Mouse (Mus musculus) embryonic fibroblast, embryonic 13.5 days (primary cell): ENCODE measurements around the gene Osbpl6.

ENCODE experiments used
- CTCF ChIP-seq: IDR thresholded peaks from 2 replicates; pipeline ENCODE4 v1.5.1; 2011; ENCODE audit warnings: mild to moderate bottlenecking, control low read depth, low read length, moderate library complexity, borderline replicate concordance; ENCODE audit not compliant: insufficient read depth
- POLR2A ChIP-seq: IDR thresholded peaks from 2 replicates; pipeline ENCODE4 v1.6.1; 2011; ENCODE audit warnings: low read depth, mild to moderate bottlenecking, control low read depth, low read length, moderate library complexity

DNA sequence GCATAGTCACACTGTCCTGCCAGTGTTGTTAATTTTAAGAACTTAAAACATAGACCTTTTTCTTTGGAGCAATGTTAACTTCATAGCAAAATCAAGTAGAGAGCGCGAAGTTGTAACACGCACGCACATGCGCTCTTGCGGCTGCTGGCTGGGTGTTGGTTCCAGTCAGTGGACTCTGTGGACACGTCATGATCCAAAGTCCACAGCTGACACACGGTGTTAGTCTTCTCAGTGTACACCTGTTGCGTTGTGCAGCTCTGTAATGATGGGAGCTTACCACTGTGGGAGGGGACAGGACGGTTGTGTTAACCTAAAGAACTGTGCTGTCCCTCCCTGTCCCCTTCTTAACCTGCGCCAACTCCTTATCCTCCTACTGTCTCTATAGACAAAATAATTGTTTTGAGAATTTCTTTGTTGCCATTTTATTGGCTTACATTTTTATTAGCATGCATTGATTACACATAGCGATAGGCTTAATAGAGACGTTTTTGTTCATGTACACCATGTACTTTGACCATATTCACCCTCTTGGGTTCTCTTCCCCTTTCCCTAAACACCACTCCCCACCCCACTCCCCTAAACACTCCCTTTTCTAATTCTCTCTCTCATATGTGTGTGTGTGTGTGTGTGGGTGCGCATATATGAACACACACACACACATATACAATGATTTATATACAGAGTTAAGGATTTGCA, 11.3 kb downstream of the Osbpl6 start:
- TF ChIP-seq CTCF: no peak
- no peak for TF ChIP-seq POLR2A
